Mouse (Mus musculus) liver, embryonic 14.5 days (tissue): ENCODE data around the gene Aldh1a3. TPM values are rescaled to one million over a fixed set of nuclear protein-coding genes. Genes with fewer than 3 reads are reported as not detected.
A peak's percentile ranks its signal among the peaks of the same experiment; 100 is the strongest.

Experiments used
- ATAC-seq: fragments of 200-750 bp; cut with Nextera tagmentation; 2 replicates; pipeline ENCODE4 v1.8.0; 2017; ENCODE audit warnings: moderate number of reproducible peaks, mild to moderate bottlenecking, moderate library complexity; ENCODE audit not compliant: insufficient read depth
- DNase-seq, 3 experiments: peaks; one replicate each; pipeline ENCODE4 v3.0.0-alpha.2; 2012 to 2013; ENCODE audit warnings: low read depth in 3 of 3, low spot score in 3 of 3
- H3K27ac ChIP-seq: fragments of 300-500 bp; sonication (generic); 2 replicates; pipeline ENCODE4 v1.5.1; 2014; ENCODE audit warnings: moderate library complexity, mild to moderate bottlenecking, control low read depth, inconsistent platforms
- H3K27me3 ChIP-seq: fragments of 300-500 bp; sonication (generic); 2 replicates; pipeline ENCODE4 v1.6.1; 2014; ENCODE audit warnings: mild to moderate bottlenecking, low read length, moderate library complexity; ENCODE audit not compliant: control insufficient read depth, insufficient read depth
- H3K36me3 ChIP-seq: fragments of 300-500 bp; sonication (generic); replicated peaks from 2 replicates; pipeline ENCODE4 v1.6.1; 2014; ENCODE audit warnings: low read depth; ENCODE audit not compliant: control insufficient read depth, insufficient read depth
- H3K4me1 ChIP-seq, 2 experiments: fragments of 200-500 bp in 1 of 2; fragments of 300-500 bp in 1 of 2; sonication (generic) in 1 of 2; replicated peaks; 2 replicates each; pipeline ENCODE4 v1.6.1; 2012 to 2014; ENCODE audit warnings: antibody characterized with exemption in 1 of 2, inconsistent platforms in 1 of 2, low read length in 1 of 2; ENCODE audit not compliant: control insufficient read depth in 2 of 2, insufficient read depth in 2 of 2
- H3K4me2 ChIP-seq: fragments of 300-500 bp; sonication (generic); 2 replicates; pipeline ENCODE4 v1.6.1; 2014; ENCODE audit warnings: low read depth, mild to moderate bottlenecking, control low read depth, moderate library complexity
- H3K4me3 ChIP-seq, 2 experiments: fragments of 200-500 bp in 1 of 2; fragments of 300-500 bp in 1 of 2; sonication (generic) in 1 of 2; 2 replicates each; pipeline ENCODE4 v1.5.1; 2012 to 2014; ENCODE audit warnings: low read depth in 2 of 2, low read length in 2 of 2, mild to moderate bottlenecking in 2 of 2, control low read depth in 1 of 2, inconsistent platforms in 1 of 2, moderate library complexity in 1 of 2; ENCODE audit not compliant: insufficient read depth in 1 of 2
- H3K9ac ChIP-seq: fragments of 300-500 bp; sonication (generic); replicated peaks from 2 replicates; pipeline ENCODE4 v1.6.1; 2014; ENCODE audit warnings: mild to moderate bottlenecking, control low read depth, moderate library complexity
- H3K9me3 ChIP-seq: fragments of 300-500 bp; sonication (generic); 2 replicates; pipeline ENCODE4 v1.6.1; 2016; ENCODE audit warnings: low read length, mixed read lengths; ENCODE audit not compliant: control insufficient read depth
- CTCF ChIP-seq: IDR thresholded peaks from 2 replicates; pipeline ENCODE4 v1.5.1; 2016; ENCODE audit warnings: antibody characterized with exemption, low read depth, control low read depth
- EP300 ChIP-seq: IDR thresholded peaks from 2 replicates; pipeline ENCODE4 v1.6.1; 2016; ENCODE audit warnings: antibody characterized with exemption, low read depth
- WGBS: fragments of 180-500 bp; shearing (Covaris S2); extraction: QIAGEN DNeasy Blood & Tissue Kit; methylation state at CpG from one replicate; pipeline ENCODE4 v1.1.7; 2014; ENCODE audit not compliant: insufficient replicate concordance; 5-methylcytosine and 5-hydroxymethylcytosine counted together
- polyA plus RNA-seq, 2 experiments: library from polyadenylated mRNA; depleted of rRNA in 1 of 2; stranded (reverse) in 1 of 2; unstranded in 1 of 2; fragments of >200 nt; fragmentation: Nextera tagmentation in 1 of 2; extraction: Ambion mirVana in 1 of 2; gene quantifications; 2 replicates each; pipeline versions ENCODE4 v1.2.1 to v1.2.3; 2012 to 2014

Aldh1a3 gene
- polyA plus RNA-seq, 2 experiments, result 0.25 to 0.88 TPM

- Histone ChIP-seq H3K4me1 (no peaks in the 10 kb centered on the region), H3K9me3 (no peaks in the 10 kb centered on the region), H3K9ac (no peak overlapping the region), H3K27me3 (no peaks in the 10 kb centered on the region), H3K4me2 (no peak overlapping the region), H3K4me3 (no peak overlapping the region), H3K27ac (no peak overlapping the region), H3K36me3 (no peaks in the 10 kb centered on the region)
- ATAC-seq, result no peak
- no peak for TF ChIP-seq CTCF
- TF ChIP-seq EP300, result no peak
- no peak for DNase-seq
- 60% methylated on average over 1 of the region's 1 CpGs for WGBS
Measured at GRCm38 (mm10) chr7:66463081-66463480, 35.8 kb upstream of the Aldh1a3 start.

- H3K9ac ChIP-seq, result no peak overlapping the region
- H3K36me3 ChIP-seq, result no peaks in the 10 kb centered on the region
- TF ChIP-seq CTCF (no peak), EP300 (no peak)
- 0 out of 4 replicates have a peak, but pooled peaks cover 0 to 2% of the 10 kb centered on the region in 2 experiments for H3K4me1 ChIP-seq
- H3K27ac ChIP-seq, result no peak overlapping the region
- no peak overlapping the region for H3K4me2 ChIP-seq
- H3K27me3 ChIP-seq, result no peaks in the 10 kb centered on the region
- ATAC-seq (no peak), DNase-seq (no peak)
- 60% methylated on average over 12 of the region's 12 CpGs for WGBS
- H3K4me3 ChIP-seq, result no peak overlapping the region
- H3K9me3 ChIP-seq, result no peaks in the 10 kb centered on the region
Measured at GRCm38 (mm10) chr7:66451622-66452295, 24.4 kb upstream of the Aldh1a3 start.

DNA sequence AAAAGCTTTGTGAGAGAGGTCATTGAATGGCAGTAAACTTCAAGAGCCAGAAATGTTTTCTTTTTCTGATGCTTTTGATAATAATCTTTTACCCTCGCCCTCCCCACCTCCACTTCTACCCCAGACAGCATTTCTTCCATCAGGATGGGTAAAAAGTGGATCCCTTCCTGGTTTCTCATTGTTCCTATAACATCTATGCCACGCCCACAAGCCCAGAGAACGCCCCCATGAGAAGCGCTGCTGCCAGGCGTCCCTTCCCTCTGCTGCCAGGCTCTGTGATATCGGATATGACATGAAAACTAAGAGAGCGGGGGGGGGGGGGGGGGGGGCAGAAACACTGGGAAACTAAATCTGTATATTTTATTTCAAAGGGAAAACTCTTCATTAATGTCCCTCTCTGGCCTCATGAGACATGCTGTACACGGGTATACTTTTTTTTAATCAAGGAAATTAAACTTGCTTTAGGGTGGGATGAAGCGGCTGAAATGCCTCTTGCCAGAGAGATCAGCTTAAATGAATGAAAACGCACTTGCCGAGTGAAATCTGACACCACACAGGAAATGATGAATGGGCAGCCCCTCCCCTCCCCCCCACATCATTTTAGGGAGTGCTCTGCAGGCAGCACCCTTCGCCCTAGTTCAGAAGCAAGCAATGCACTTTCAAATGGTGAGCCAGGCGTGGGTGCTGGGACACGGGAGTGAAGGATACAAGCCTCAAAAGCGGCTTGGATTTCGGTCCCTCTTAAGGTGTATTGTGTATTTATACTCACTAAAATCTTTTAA, 22.8 kb upstream of the Aldh1a3 start:
- ATAC-seq, result no peak
- no peak for TF ChIP-seq EP300
- no peak for TF ChIP-seq CTCF
- Histone ChIP-seq H3K4me1 (0 out of 4 replicates have a peak, but pooled peaks cover 0 to 2% of the 10 kb centered on the region in 2 experiments), H3K9me3 (no peaks in the 10 kb centered on the region), H3K27ac (no peak overlapping the region), H3K36me3 (no peaks in the 10 kb centered on the region), H3K27me3 (no peaks in the 10 kb centered on the region), H3K9ac (no peak overlapping the region), H3K4me2 (peak overlapping the region; percentile 14; the same call in 1 of the 2 replicates), H3K4me3 (no peak overlapping the region)
- WGBS, result 11% methylated on average over 16 of the region's 16 CpGs
- no peak for DNase-seq

DNA sequence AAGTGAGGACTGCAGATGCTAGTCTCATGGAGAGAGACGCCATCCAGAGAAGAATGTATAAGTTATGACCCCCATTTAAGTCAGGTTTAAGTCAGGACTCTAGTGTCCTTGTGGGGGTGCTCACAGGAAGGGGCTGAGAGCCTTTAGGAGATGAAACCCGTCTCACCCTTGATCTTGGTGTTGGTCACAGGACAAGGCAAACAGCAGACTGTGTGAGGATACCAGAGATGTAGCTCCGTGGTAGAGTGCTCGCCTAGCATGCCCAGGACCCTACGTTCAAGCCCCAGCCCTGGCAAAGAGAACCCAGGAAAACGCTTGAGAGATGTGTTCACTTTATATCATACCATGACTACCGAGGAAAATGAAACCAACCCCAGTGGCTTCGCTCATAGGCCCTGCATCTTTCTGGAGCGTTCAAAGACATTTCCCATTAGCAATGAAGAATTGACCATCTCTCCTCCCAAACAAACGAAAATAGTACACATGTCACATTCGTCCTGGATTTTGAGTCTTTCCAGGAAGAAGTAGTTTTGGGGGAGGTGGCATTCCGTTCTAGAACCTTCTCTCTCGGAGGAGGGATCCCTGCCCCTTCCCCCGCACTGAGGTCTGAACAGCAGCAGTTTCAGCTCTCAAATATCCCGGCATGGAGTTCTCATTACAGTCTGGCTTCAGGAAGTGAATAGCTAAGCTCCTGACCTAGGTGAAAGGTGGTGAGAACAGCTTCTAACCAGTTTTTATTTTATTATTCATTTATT, 21.6 kb upstream of the Aldh1a3 start:
- ATAC-seq, result no peak
- no peaks in the 10 kb centered on the region for H3K36me3 ChIP-seq
- no peaks in the 10 kb centered on the region for H3K9me3 ChIP-seq
- H3K4me2 ChIP-seq, result no peak overlapping the region
- 56% methylated on average over 15 of the region's 15 CpGs for WGBS
- no peak overlapping the region; a peak in 1 of 4 replicates for H3K4me3 ChIP-seq
- no peak overlapping the region for H3K27ac ChIP-seq
- H3K4me1 ChIP-seq, result 0 out of 4 replicates have a peak, but pooled peaks cover 0 to 2% of the 10 kb centered on the region in 2 experiments
- DNase-seq, result no peak
- H3K9ac ChIP-seq, result no peak overlapping the region
- TF ChIP-seq EP300 (no peak), CTCF (no peak)
- no peaks in the 10 kb centered on the region for H3K27me3 ChIP-seq
